Mouse (Mus musculus) Patski (cell line): Measurements from ENCODE around the gene Pla2g4b. TPM values are rescaled to one million over a fixed set of nuclear protein-coding genes. Genes with fewer than 3 reads are reported as not detected.

ENCODE experiments used
- ATAC-seq: fragments of 100-300 bp; one replicate; pipeline ENCODE4 v1.8.0; 2021
- CTCF ChIA-PET: fragments of 350-600 bp; sonication (Branson Sonifier 250); formaldehyde crosslinking; loops from one replicate; lab custom pipeline; 2022; ENCODE audit warnings: inconsistent platforms; lab: Charles Lee
- POLR2A ChIA-PET: fragments of 350-600 bp; sonication (Branson Sonifier 250); formaldehyde crosslinking; loops from one replicate; lab custom pipeline; 2022; ENCODE audit warnings: antibody characterized with exemption, inconsistent platforms; lab: Charles Lee
- DNase-seq: peaks from one replicate; pipeline ENCODE4 v3.0.0-alpha.2; 2011; ENCODE audit warnings: low read depth, low spot score
- H3K27me3 ChIP-seq: fragments of 371-371 bp; one replicate; pipeline ENCODE4 v1.5.1; 2021
- CTCF ChIP-seq: fragments of 100-300 bp; IDR thresholded peaks from one replicate; pipeline ENCODE4 v1.5.1; 2021
- in situ Hi-C: fragments of 300-500 bp; cut with MboI; formaldehyde crosslinking; loops from 3 replicates; pipeline ENCODE4 v1.11.1; 2018; ENCODE audit warnings: low pct_unique_long_range_greater_than_20kb, mixed read lengths
- polyA plus RNA-seq: library from polyadenylated mRNA; unstranded; gene quantifications from one replicate; pipeline ENCODE4 v1.2.3, GENCODE M21; 2021

The Pla2g4b gene
- polyA plus RNA-seq, 1 experiment from 2014 or later, result 5.6 TPM

DNA sequence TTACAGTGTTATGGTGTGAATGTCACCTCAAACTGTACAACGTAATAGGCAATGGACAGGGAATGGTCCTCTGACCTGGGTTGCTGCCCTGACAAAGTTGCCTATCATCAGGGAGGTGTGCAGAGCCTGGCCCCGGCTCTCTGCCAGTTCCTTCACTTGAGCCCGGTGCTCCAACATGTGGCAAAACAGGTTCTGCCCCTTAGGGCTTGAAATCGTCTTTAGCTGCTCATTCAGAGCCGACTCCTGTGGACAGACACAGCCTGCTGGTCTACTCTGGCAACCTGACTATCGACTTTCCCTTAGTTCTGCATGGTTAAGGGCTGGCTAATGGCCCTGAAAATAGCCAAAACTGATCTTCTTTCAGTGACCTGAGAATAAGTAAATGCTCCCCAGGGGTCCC, 27.0 kb downstream of the Pla2g4b start:
- TF ChIP-seq CTCF, result no peak
- no peaks in the 10 kb centered on the region for H3K27me3 ChIP-seq
- ChIA-PET CTCF (interaction anchor here (0.7 to 2.0 kb wide), 3 partner anchors 8 to 108 kb away, joined by 3 to 7 read pairs (median 4); no protein-coding TSS in a partner anchor), POLR2A (no interaction called here)
- DNase-seq (no peak), ATAC-seq (no peak)
- in situ Hi-C loops, result no loop called here

GRCm38 (mm10) chr2:120060651-120061050, 27.4 kb downstream of the Pla2g4b start:
- no peak for DNase-seq
- TF ChIP-seq CTCF, result no peak
- ChIA-PET POLR2A (no interaction called here), CTCF (no interaction called here)
- ATAC-seq, result no peak
- in situ Hi-C loops, result no loop called here
- H3K27me3 ChIP-seq, result no peaks in the 10 kb centered on the region

DNA sequence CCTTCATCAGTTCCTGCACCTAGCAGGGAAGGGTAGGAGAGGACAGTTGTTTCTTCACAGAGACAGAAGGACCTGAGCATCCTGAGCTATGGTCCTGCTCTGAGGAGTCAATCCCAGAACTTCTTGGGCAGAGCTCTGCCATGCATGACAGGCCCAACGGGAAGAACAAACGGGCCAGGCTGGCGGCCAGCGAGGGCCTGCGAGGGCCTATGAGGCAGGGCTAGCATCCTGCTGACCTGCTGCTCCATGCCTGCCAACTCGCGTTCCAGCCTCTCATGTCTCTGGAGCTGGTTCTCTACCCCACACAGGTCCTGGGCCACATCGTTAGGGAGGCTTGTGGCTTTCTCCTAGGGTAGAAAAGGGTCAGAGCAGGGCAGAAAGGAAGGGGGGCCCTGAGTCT, 29.0 kb downstream of the Pla2g4b start:
- ChIA-PET POLR2A (no interaction called here), CTCF (no interaction called here)
- DNase-seq (no peak), ATAC-seq (no peak)
- no peaks in the 10 kb centered on the region for H3K27me3 ChIP-seq
- TF ChIP-seq CTCF, result no peak
- in situ Hi-C loops, result no loop called here

DNA sequence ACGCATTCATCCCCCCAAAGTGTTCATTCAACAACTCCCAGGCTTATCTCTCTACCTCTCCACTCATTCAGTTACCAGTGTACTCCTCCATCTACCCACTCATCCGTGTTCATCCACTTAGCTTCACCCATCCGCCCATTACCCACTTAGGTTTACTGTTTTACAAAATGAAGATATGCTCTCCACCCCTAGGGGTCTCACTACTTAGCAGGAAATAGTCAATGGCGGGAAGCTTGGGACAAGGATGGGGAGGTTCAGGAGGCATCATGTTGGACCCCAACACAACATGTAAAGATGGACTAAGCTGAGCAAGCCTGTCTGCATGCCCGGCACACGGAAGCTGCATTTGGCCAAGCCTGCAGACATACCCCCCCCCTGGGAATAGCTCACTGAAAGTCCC, 31.4 kb downstream of the Pla2g4b start:
- CTCF ChIA-PET, result interaction anchor here (1.1 to 1.6 kb wide), 3 partner anchors 14 to 94 kb away, joined by 3 to 6 read pairs (median 3); no protein-coding TSS in a partner anchor

GRCm38 (mm10) chr2:120065243-120065642, 32.0 kb downstream of the Pla2g4b start:
- no peak for TF ChIP-seq CTCF
- ATAC-seq (no peak), DNase-seq (no peak)
- in situ Hi-C loops, result no loop called here
- CTCF ChIA-PET, result interaction anchor here (1.6 kb wide), 1 partner anchor 15 kb away, joined by 6 read pairs; no protein-coding TSS in a partner anchor
- H3K27me3 ChIP-seq, result no peaks in the 10 kb centered on the region
- POLR2A ChIA-PET, result no interaction called here

More for the DNA sequence above, 31.4 kb downstream of the Pla2g4b start:
- ATAC-seq (no peak), DNase-seq (no peak)
- in situ Hi-C loops, result no loop called here
- TF ChIP-seq CTCF, result no peak
- no peaks in the 10 kb centered on the region for H3K27me3 ChIP-seq
- POLR2A ChIA-PET, result no interaction called here

DNA sequence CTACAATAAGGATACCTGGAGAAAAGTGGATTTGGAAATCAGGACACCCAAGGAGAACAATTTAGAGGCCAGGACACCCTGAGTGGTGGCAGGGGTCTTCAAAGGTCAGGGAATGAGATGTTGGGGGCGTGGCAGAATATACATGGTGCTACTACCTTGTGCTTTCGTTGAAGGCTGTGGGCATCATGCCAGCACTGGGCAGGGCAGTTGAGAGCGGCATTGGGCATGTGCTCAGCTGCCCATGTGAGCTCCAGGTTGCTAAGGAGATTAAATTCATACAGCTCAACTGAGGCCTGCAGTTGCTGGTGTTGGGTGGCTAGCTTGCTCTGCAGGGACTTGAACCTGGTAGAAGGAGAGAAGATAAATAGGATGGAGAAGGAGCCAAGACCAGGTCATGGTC, 33.0 kb downstream of the Pla2g4b start:
- H3K27me3 ChIP-seq, result no peaks in the 10 kb centered on the region
- DNase-seq (no peak), ATAC-seq (no peak)
- in situ Hi-C loops, result no loop called here
- TF ChIP-seq CTCF, result no peak
- ChIA-PET POLR2A (no interaction called here), CTCF (interaction anchor here (2.4 kb wide), 1 partner anchor 104 kb away, joined by 5 read pairs; no protein-coding TSS in a partner anchor)

GRCm38 (mm10) chr2:120068555-120069465, 35.6 kb downstream of the Pla2g4b start:
- ATAC-seq, result no peak
- CTCF ChIA-PET, result interaction anchor here (0.8 to 2.4 kb wide), 8 partner anchors 9 to 117 kb away, joined by 3 to 6 read pairs (median 4); partner anchors contain the start of gene Mapkbp1
- no peak for TF ChIP-seq CTCF
- DNase-seq, result no peak
- no peaks in the 10 kb centered on the region for H3K27me3 ChIP-seq
- POLR2A ChIA-PET, result interaction anchor here (0.8 kb wide), 1 partner anchor 29 kb away, joined by 3 read pairs; no protein-coding TSS in a partner anchor
- in situ Hi-C loops, result no loop called here

DNA sequence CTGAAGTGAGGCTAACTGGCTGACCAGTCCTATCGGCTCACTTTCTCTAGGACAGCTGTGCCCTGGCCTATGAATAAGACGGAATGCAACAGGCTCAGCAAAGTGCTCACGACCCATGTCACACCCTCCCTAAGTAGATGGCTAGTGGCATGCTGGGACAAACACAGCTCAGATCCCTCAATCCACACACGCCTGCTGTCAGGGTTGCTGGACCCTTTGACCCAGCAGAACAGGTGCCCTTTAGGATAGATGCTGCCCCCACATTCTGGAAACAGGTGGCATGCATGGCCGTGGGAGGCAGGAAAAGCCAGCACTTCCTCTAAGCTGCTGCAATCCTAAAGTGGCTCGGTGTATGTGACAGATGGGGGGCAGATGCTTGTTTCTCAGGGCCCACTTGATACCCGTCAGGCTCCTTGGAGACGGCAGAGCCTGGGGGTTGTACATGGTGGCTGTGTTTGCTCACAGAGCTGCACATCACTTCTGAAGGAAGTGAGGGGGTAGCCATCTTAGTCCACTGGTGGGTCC, 36.3 kb downstream of the Pla2g4b start:
- no peak for DNase-seq
- H3K27me3 ChIP-seq, result no peaks in the 10 kb centered on the region
- TF ChIP-seq CTCF, result no peak
- CTCF ChIA-PET, result interaction anchor here (0.8 to 2.1 kb wide), 5 partner anchors 13 to 99 kb away, joined by 3 to 6 read pairs (median 4); partner anchors contain the start of gene Mapkbp1
- ATAC-seq, result no peak
- in situ Hi-C loops, result no loop called here
- POLR2A ChIA-PET, result interaction anchor here (0.8 kb wide), 1 partner anchor 29 kb away, joined by 3 read pairs; no protein-coding TSS in a partner anchor

GRCm38 (mm10) chr2:120074096-120074495, 40.9 kb downstream of the Pla2g4b start:
- ATAC-seq, result no peak
- in situ Hi-C loops, result no loop called here
- DNase-seq, result no peak
- no peak for TF ChIP-seq CTCF
- H3K27me3 ChIP-seq, result no peaks in the 10 kb centered on the region
- ChIA-PET POLR2A (no interaction called here), CTCF (no interaction called here)

GRCm38 (mm10) chr2:120076076-120076705, 43.0 kb downstream of the Pla2g4b start:
- no peak for DNase-seq
- in situ Hi-C loops, result loop anchor here (5.0 kb wide), 1 partner anchor 104 kb away; the partner anchor contains the start of gene Mapkbp1
- no peak for ATAC-seq
- ChIA-PET POLR2A (no interaction called here), CTCF (interaction anchor here (0.9 to 1.1 kb wide), 2 partner anchors 93 to 97 kb away, joined by 3 to 4 read pairs; no protein-coding TSS in a partner anchor)
- no peak for TF ChIP-seq CTCF
- no peaks in the 10 kb centered on the region for H3K27me3 ChIP-seq
